8 mouse cellular contexts compared by ENCODE assay signal in genomic region chr12:71747386-71747785, GRCm38 (mm10).
DNase-seq lines count a peak whose midpoint lies in the region; ATAC-seq lines count a peak whose summit lies in the region.
"Had no signal": no experiment of that assay in that cellular context is flagged by ENCODE, and none has a peak within 500 bp of the region (broad histone marks: within the 10 kb centered on the region; RNA-seq: fewer than 3 reads in every experiment).

No protein-coding gene starts in this region.

- peak overlapping the region; percentile 84 for H3K27ac ChIP-seq in heart, embryonic 16.5 days (ENCODE audit: low read length)
- H3K27ac ChIP-seq in lung, embryonic 15.5 days = peak overlapping the region; percentile 93
- H3K27ac ChIP-seq in forebrain, embryonic 16.5 days (ENCODE audit: low read length) = peak overlapping the region; percentile 83
- peak overlapping the region; percentile 96 for H3K27ac ChIP-seq in stomach, embryonic 14.5 days (ENCODE audit: low read length)

- peaks cover 27% of the 10 kb centered on the region for H3K4me1 ChIP-seq in heart, embryonic 16.5 days (ENCODE audit: control insufficient read depth, insufficient read depth, low read length)
- peaks cover 20% of the 10 kb centered on the region for H3K4me1 ChIP-seq in lung, embryonic 15.5 days
- peaks cover 39% of the 10 kb centered on the region for H3K4me1 ChIP-seq in forebrain, embryonic 16.5 days (replicated peaks; ENCODE audit: control insufficient read depth, insufficient read depth, low read length)
- H3K4me1 ChIP-seq in stomach, embryonic 14.5 days (ENCODE audit: control insufficient read depth, insufficient read depth, low read length) = peaks cover 19% of the 10 kb centered on the region; the same call in 1 of the 2 replicates

- no peak overlapping the region for H3K4me3 ChIP-seq in heart, embryonic 16.5 days (ENCODE audit: low read length)
- no peak overlapping the region for H3K4me3 ChIP-seq in lung, embryonic 15.5 days
- no peak overlapping the region for H3K4me3 ChIP-seq in forebrain, embryonic 16.5 days (replicated peaks; ENCODE audit: low read length)
- H3K4me3 ChIP-seq in stomach, embryonic 14.5 days (ENCODE audit: low read depth, low read length) = no peak overlapping the region

- no peak for ATAC-seq in heart, embryonic 16.5 days (replicated peaks; ENCODE audit: extremely low read depth, insufficient read depth, low FRiP score)
- ATAC-seq in lung, embryonic 15.5 days (ENCODE audit: borderline replicate concordance, extremely low read depth, low FRiP score, low TSS enrichment) = no peak
- ATAC-seq in forebrain, embryonic 16.5 days = no peak
- no peak for ATAC-seq in stomach, embryonic 14.5 days (ENCODE audit: insufficient number of reproducible peaks, insufficient read depth, low FRiP score, low read depth)

- no peaks in the 10 kb centered on the region for H3K27me3 ChIP-seq in heart, embryonic 16.5 days (ENCODE audit: control insufficient read depth, insufficient read depth, low read length)
- H3K27me3 ChIP-seq in lung, embryonic 15.5 days = no peaks in the 10 kb centered on the region
- no peaks in the 10 kb centered on the region for H3K27me3 ChIP-seq in forebrain, embryonic 16.5 days (replicated peaks; ENCODE audit: control insufficient read depth, insufficient read depth, low read length)
- no peaks in the 10 kb centered on the region for H3K27me3 ChIP-seq in stomach, embryonic 14.5 days (ENCODE audit: control insufficient read depth, insufficient read depth, low read length)

- H3K9ac ChIP-seq in heart, embryonic 16.5 days (ENCODE audit: low read length) = peak overlapping the region; percentile 27; the same call in 1 of the 2 replicates
- no peak overlapping the region for H3K9ac ChIP-seq in lung, embryonic 15.5 days
- H3K9ac ChIP-seq in forebrain, embryonic 16.5 days (replicated peaks; ENCODE audit: low read depth, low read length) = no peak overlapping the region
- H3K9ac ChIP-seq in stomach, embryonic 14.5 days (replicated peaks; ENCODE audit: low read depth, low read length) = no peak overlapping the region

- H3K9me3 ChIP-seq in heart, embryonic 16.5 days (replicated peaks; ENCODE audit: control insufficient read depth, low read length) = no peaks in the 10 kb centered on the region
- H3K9me3 ChIP-seq in lung, embryonic 15.5 days = no peaks in the 10 kb centered on the region
- H3K9me3 ChIP-seq in forebrain, embryonic 16.5 days (ENCODE audit: control insufficient read depth, low read length) = no peaks in the 10 kb centered on the region
- no peaks in the 10 kb centered on the region for H3K9me3 ChIP-seq in stomach, embryonic 14.5 days (ENCODE audit: control insufficient read depth, low read depth, low read length)

- H3K4me2 ChIP-seq in heart, embryonic 16.5 days (ENCODE audit: low read depth, low read length) = peak overlapping the region; percentile 38
- H3K4me2 ChIP-seq in lung, embryonic 15.5 days = peak overlapping the region; percentile 38; the same call in 1 of the 2 replicates
- no peak overlapping the region for H3K4me2 ChIP-seq in forebrain, embryonic 16.5 days (ENCODE audit: low read length)
- H3K4me2 ChIP-seq in stomach, embryonic 14.5 days (replicated peaks; ENCODE audit: low read depth, low read length) = peak overlapping the region; percentile 14; the same call in 1 of the 2 replicates

- DNase-seq in heart, adult 9 months (ENCODE audit: low spot score in 2 of 2) = no peak
- DNase-seq in lung, postnatal 4 days = no peak
- no peak for DNase-seq in adrenal gland, postnatal 10 days
- DNase-seq: right cerebral cortex, postnatal 4 days had no signal

- H3K36me3 ChIP-seq in heart, embryonic 16.5 days (ENCODE audit: control insufficient read depth, insufficient read depth) = no peaks in the 10 kb centered on the region
- no peaks in the 10 kb centered on the region for H3K36me3 ChIP-seq in lung, embryonic 15.5 days
- H3K36me3 ChIP-seq in forebrain, embryonic 16.5 days (ENCODE audit: control insufficient read depth, insufficient read depth) = no peaks in the 10 kb centered on the region
- H3K36me3 ChIP-seq in stomach, embryonic 14.5 days (ENCODE audit: control insufficient read depth, insufficient read depth, low read length) = no peaks in the 10 kb centered on the region

- whole genome bisulfite sequencing in heart, embryonic 16.5 days = 56% methylated on average over 10 of the region's 10 CpGs
- WGBS in lung, embryonic 15.5 days = 82% methylated on average over 10 of the region's 10 CpGs
- WGBS in forebrain, embryonic 16.5 days = 88% methylated on average over 10 of the region's 10 CpGs
- WGBS in stomach, embryonic 14.5 days = 80% methylated on average over 10 of the region's 10 CpGs
